ENCODE assay signal across 9 mouse cellular contexts in the genomic region with DNA sequence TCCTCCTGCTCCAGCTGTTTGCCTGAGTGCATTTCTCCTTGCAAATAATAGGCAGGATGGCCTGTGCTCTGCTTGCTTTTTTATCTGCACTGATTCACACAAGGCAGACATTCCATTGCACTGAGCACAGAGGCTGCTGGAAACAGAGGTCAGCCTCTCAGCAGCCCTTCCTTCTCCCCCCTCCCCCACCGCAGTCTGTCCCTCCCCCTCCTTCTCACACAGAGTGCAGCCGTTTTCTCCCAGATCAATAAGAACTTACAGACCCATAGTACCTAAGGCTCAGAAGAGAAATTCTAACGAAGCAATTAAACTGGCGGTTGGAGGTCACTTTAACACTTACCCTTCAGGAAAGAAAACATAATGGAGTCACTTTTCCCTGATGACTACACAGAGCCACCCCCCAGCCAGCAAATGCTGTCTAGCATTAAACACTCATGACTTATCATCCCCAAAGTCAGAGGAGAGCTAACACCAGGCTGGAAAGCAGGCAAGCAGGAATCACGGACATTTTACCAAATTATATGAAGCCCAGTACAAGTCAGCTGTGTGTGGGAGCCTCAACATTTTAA.
DNase-seq lines count a peak whose midpoint lies in the region; ATAC-seq lines count a peak whose summit lies in the region.
"Had no signal": no experiment of that assay in that cellular context is flagged by ENCODE, and none has a peak within 500 bp of the region (broad histone marks: within the 10 kb centered on the region; RNA-seq: fewer than 3 reads in every experiment).

No protein-coding gene starts in this region.

- peak; percentile 54 to 79 for DNase-seq in adrenal gland, postnatal 36 days
- peak; percentile 50 for DNase-seq in forebrain, embryonic 14.5 days (ENCODE audit: low spot score)
- DNase-seq in hindbrain, embryonic 11.5 days (ENCODE audit: low spot score), result peak; percentile 75
- no peak for DNase-seq in liver, embryonic 11.5 days (ENCODE audit: low spot score)
- DNase-seq in layer of hippocampus, adult 8-10 months (ENCODE audit: low spot score in 2 of 2), result no peak
- DNase-seq in spleen, adult 18-20 months, result no peak

- H3K36me3 ChIP-seq in forebrain, embryonic 14.5 days (ENCODE audit: control insufficient read depth, insufficient read depth, low read length), result no peaks in the 10 kb centered on the region
- no peaks in the 10 kb centered on the region for H3K36me3 ChIP-seq in hindbrain, embryonic 11.5 days (ENCODE audit: control insufficient read depth, insufficient read depth, low read length)
- H3K36me3 ChIP-seq in liver, embryonic 11.5 days (ENCODE audit: control insufficient read depth, insufficient read depth, low read length), result no peaks in the 10 kb centered on the region
- no peaks in the 10 kb centered on the region for H3K36me3 ChIP-seq in neural tube, embryonic 13.5 days

- H3K4me2 ChIP-seq in forebrain, embryonic 14.5 days (ENCODE audit: low read length), result no peak overlapping the region
- H3K4me2 ChIP-seq in hindbrain, embryonic 11.5 days (replicated peaks; ENCODE audit: low read depth, low read length), result no peak overlapping the region
- H3K4me2 ChIP-seq in liver, embryonic 11.5 days, result peak overlapping the region; percentile 38
- H3K4me2 ChIP-seq in neural tube, embryonic 13.5 days, result peak overlapping the region; percentile 29

- no peaks in the 10 kb centered on the region for H3K27me3 ChIP-seq in forebrain, embryonic 14.5 days (replicated peaks; ENCODE audit: control insufficient read depth, insufficient read depth, low read length)
- no peaks in the 10 kb centered on the region for H3K27me3 ChIP-seq in hindbrain, embryonic 11.5 days (ENCODE audit: control insufficient read depth, insufficient read depth, low read length)
- no peaks in the 10 kb centered on the region for H3K27me3 ChIP-seq in liver, embryonic 11.5 days (replicated peaks; ENCODE audit: control insufficient read depth, insufficient read depth, low read length)
- no peaks in the 10 kb centered on the region for H3K27me3 ChIP-seq in neural tube, embryonic 13.5 days

- no peak overlapping the region for H3K27ac ChIP-seq in forebrain, embryonic 14.5 days (ENCODE audit: low read depth, low read length)
- H3K27ac ChIP-seq in hindbrain, embryonic 11.5 days (ENCODE audit: low read depth, low read length), result peak overlapping the region; percentile 89
- peak overlapping the region; percentile 80 for H3K27ac ChIP-seq in liver, embryonic 11.5 days (ENCODE audit: low read depth, low read length)
- peak overlapping the region; percentile 80 for H3K27ac ChIP-seq in neural tube, embryonic 13.5 days (replicated peaks)

- WGBS in forebrain, embryonic 14.5 days, result 4% methylated on average over 5 of the region's 5 CpGs
- under 1% methylated on average over 5 of the region's 5 CpGs for WGBS in hindbrain, embryonic 11.5 days
- 11% methylated on average over 5 of the region's 5 CpGs for WGBS in liver, embryonic 11.5 days
- WGBS in neural tube, embryonic 13.5 days, result 2% methylated on average over 5 of the region's 5 CpGs

- no peak overlapping the region for H3K9ac ChIP-seq in forebrain, embryonic 14.5 days (ENCODE audit: low read length)
- H3K9ac ChIP-seq in hindbrain, embryonic 11.5 days (ENCODE audit: low read depth, low read length), result no peak overlapping the region
- H3K9ac ChIP-seq in liver, embryonic 11.5 days (ENCODE audit: low read depth, low read length), result no peak overlapping the region
- no peak overlapping the region for H3K9ac ChIP-seq in neural tube, embryonic 13.5 days

- peak; percentile 86 for ATAC-seq in forebrain, embryonic 14.5 days
- ATAC-seq in hindbrain, embryonic 11.5 days (ENCODE audit: low FRiP score), result peak; percentile 95
- peak; percentile 76 for ATAC-seq in liver, embryonic 11.5 days (replicated peaks; ENCODE audit: low FRiP score)
- peak; percentile 91 for ATAC-seq in neural tube, embryonic 13.5 days (ENCODE audit: low read depth)
- no peak for ATAC-seq in activated CD4-positive, CD25-positive, alpha-beta regulatory T cell, adult 4 months

- no peak overlapping the region for H3K4me3 ChIP-seq in forebrain, embryonic 14.5 days (ENCODE audit: low read depth, low read length)
- H3K4me3 ChIP-seq in hindbrain, embryonic 11.5 days (ENCODE audit: low read depth, low read length), result no peak overlapping the region
- H3K4me3 ChIP-seq in liver, embryonic 11.5 days (ENCODE audit: low read depth, low read length), result no peak overlapping the region
- no peak overlapping the region for H3K4me3 ChIP-seq in neural tube, embryonic 13.5 days
- H3K4me3 ChIP-seq: erythroblast, embryonic 14.5 days had no signal

- no peaks in the 10 kb centered on the region for H3K4me1 ChIP-seq in forebrain, embryonic 14.5 days (ENCODE audit: control insufficient read depth, insufficient read depth, low read length)
- peaks cover 5% of the 10 kb centered on the region; the same call in 1 of the 2 replicates for H3K4me1 ChIP-seq in hindbrain, embryonic 11.5 days (replicated peaks; ENCODE audit: control insufficient read depth, insufficient read depth, low read length)
- peaks cover 13% of the 10 kb centered on the region for H3K4me1 ChIP-seq in liver, embryonic 11.5 days (replicated peaks; ENCODE audit: control insufficient read depth, insufficient read depth, low read length)
- H3K4me1 ChIP-seq in neural tube, embryonic 13.5 days (replicated peaks), result peaks cover 29% of the 10 kb centered on the region

- H3K9me3 ChIP-seq in forebrain, embryonic 14.5 days (replicated peaks; ENCODE audit: control insufficient read depth, low read length), result no peaks in the 10 kb centered on the region
- no peaks in the 10 kb centered on the region for H3K9me3 ChIP-seq in hindbrain, embryonic 11.5 days (ENCODE audit: control insufficient read depth, low read length)
- no peaks in the 10 kb centered on the region for H3K9me3 ChIP-seq in liver, embryonic 11.5 days (ENCODE audit: control insufficient read depth, low read length)
- no peaks in the 10 kb centered on the region for H3K9me3 ChIP-seq in neural tube, embryonic 13.5 days

Comparison
In these comparisons a context has a peak if more than half of its experiments do, and no peak if none do; other contexts are left out.
1. DNase-seq: peak in adrenal gland, postnatal 36 days (2 of 2), forebrain, embryonic 14.5 days (single experiment) and hindbrain, embryonic 11.5 days (single experiment); none in liver, embryonic 11.5 days (single experiment), layer of hippocampus, adult 8-10 months (0 of 2) and spleen, adult 18-20 months (0 of 2).
2. H3K4me2 ChIP-seq: peak in liver, embryonic 11.5 days (single experiment) and neural tube, embryonic 13.5 days (single experiment); none in forebrain, embryonic 14.5 days (single experiment) and hindbrain, embryonic 11.5 days (single experiment).